8 mouse cellular contexts compared by ENCODE assay signal in the genomic region with DNA sequence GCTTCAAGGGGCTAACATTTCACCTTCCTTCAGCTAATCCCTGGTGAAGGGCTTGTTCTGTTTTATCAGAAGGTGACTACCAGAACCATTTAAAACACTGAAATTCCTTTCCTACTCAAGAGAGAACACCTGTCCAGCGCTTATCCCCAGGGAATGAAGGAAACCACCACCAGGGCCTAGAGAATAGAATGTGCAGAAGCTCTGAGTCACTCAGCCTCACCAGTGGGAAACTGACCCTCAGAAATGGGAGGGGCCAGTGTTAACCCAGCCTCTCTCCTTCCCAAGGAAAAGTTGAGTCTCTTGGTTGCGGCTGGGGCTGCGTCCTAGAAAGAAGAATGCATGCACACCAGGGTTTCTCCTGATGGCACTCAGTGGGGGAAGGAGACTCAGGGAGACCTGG. TPM values are rescaled to one million over a fixed set of nuclear protein-coding genes. Genes with fewer than 3 reads are reported as not detected.
A peak's percentile ranks its signal among the peaks of the same experiment; 100 is the strongest.
DNase-seq lines count a peak whose midpoint lies in the region; ATAC-seq and TF ChIP-seq lines count a peak whose summit lies in the region.

No protein-coding gene starts in this region.

- no peak for DNase-seq in left cerebral cortex, adult 2 months (ENCODE audit: extremely low spot score in 1 of 2, low spot score in 2 of 2)
- no peak for DNase-seq in left cerebral cortex, adult 11 months (ENCODE audit: low spot score)
- DNase-seq in adrenal gland, postnatal 14 days = peak; percentile 64
- no peak for DNase-seq in hindbrain, embryonic 11.5 days (ENCODE audit: low spot score)
- DNase-seq in midbrain, postnatal 0 days (ENCODE audit: low spot score) = no peak
- DNase-seq in T-cell, adult 2 months (ENCODE audit: low spot score) = no peak
- no peak for DNase-seq in left cerebral cortex, adult 18-20 months (ENCODE audit: low spot score in 2 of 2)

- intact Hi-C loops in left cerebral cortex, adult 2 months (cut with DNase I) = no loop called here

- TF ChIP-seq CTCF in left cerebral cortex, adult 2 months (IDR thresholded peaks at IDR 0.05) = no peak
- TF ChIP-seq CTCF in midbrain, postnatal 0 days (IDR thresholded peaks at IDR 0.05) = no peak

- no peak overlapping the region for H3K27ac ChIP-seq in left cerebral cortex, adult 2 months
- no peak overlapping the region for H3K27ac ChIP-seq in hindbrain, embryonic 11.5 days (ENCODE audit: low read depth, low read length)
- H3K27ac ChIP-seq in midbrain, postnatal 0 days (ENCODE audit: low read depth, low read length) = no peak overlapping the region

- ATAC-seq in hindbrain, embryonic 11.5 days (ENCODE audit: low FRiP score) = no peak
- no peak for ATAC-seq in midbrain, postnatal 0 days (ENCODE audit: low FRiP score)
- no peak for ATAC-seq in erythroblast, adult 5-6 weeks (replicated peaks; ENCODE audit: low FRiP score, poor library complexity, severe bottlenecking)

- no peaks in the 10 kb centered on the region for H3K27me3 ChIP-seq in hindbrain, embryonic 11.5 days (ENCODE audit: control insufficient read depth, insufficient read depth, low read length)
- no peaks in the 10 kb centered on the region for H3K27me3 ChIP-seq in midbrain, postnatal 0 days (ENCODE audit: insufficient read depth, low read length)

- H3K9me3 ChIP-seq in hindbrain, embryonic 11.5 days (ENCODE audit: control insufficient read depth, low read length) = no peaks in the 10 kb centered on the region
- no peaks in the 10 kb centered on the region for H3K9me3 ChIP-seq in midbrain, postnatal 0 days (ENCODE audit: low read length)

- peak overlapping the region; percentile 94 for H3K4me2 ChIP-seq in hindbrain, embryonic 11.5 days (replicated peaks; ENCODE audit: low read depth, low read length)
- H3K4me2 ChIP-seq in midbrain, postnatal 0 days (ENCODE audit: low read depth, low read length, poor library complexity, severe bottlenecking) = peak overlapping the region; percentile 98

- 0 out of 2 replicates have a peak overlapping the region, but pooled peaks have one; percentile 4 for H3K4me3 ChIP-seq in left cerebral cortex, adult 2 months
- H3K4me3 ChIP-seq in hindbrain, embryonic 11.5 days (ENCODE audit: low read depth, low read length) = no peak overlapping the region
- no peak overlapping the region for H3K4me3 ChIP-seq in midbrain, postnatal 0 days (ENCODE audit: low read depth, low read length)

- peaks cover 15% of the 10 kb centered on the region for H3K4me1 ChIP-seq in hindbrain, embryonic 11.5 days (replicated peaks; ENCODE audit: control insufficient read depth, insufficient read depth, low read length)
- H3K4me1 ChIP-seq in midbrain, postnatal 0 days (ENCODE audit: insufficient read depth, low read length) = peaks cover 22% of the 10 kb centered on the region; the same call in 1 of the 2 replicates

- no peaks in the 10 kb centered on the region for H3K36me3 ChIP-seq in hindbrain, embryonic 11.5 days (ENCODE audit: control insufficient read depth, insufficient read depth, low read length)
- no peaks in the 10 kb centered on the region for H3K36me3 ChIP-seq in midbrain, postnatal 0 days (ENCODE audit: insufficient read depth, low read length)

- 0 out of 2 replicates have a peak overlapping the region, but pooled peaks have one; percentile 28 for H3K9ac ChIP-seq in hindbrain, embryonic 11.5 days (ENCODE audit: low read depth, low read length)
- H3K9ac ChIP-seq in midbrain, postnatal 0 days (replicated peaks; ENCODE audit: low read length, poor library complexity, severe bottlenecking) = no peak overlapping the region

- 53% methylated on average over 3 of the region's 3 CpGs for WGBS in hindbrain, embryonic 11.5 days
- WGBS in midbrain, postnatal 0 days = 63% methylated on average over 3 of the region's 3 CpGs

RNA-seq across cellular contexts. Expression of gene Agap3, which starts 3.1 kb away (rescaled TPM):
- total RNA-seq in left cerebral cortex, adult 2 months (2021) = 100 to 1,000 TPM; 527 to 560 TPM
- 64.0 and 72.0 TPM in 2 replicates for total RNA-seq in adrenal gland, postnatal 14 days (2021)
- 38.8 and 50.1 TPM in 2 replicates for polyA plus RNA-seq in hindbrain, embryonic 11.5 days (2014; fragmentation: Nextera tagmentation; extraction: Ambion mirVana)
- 239 and 282 TPM in 2 replicates for total RNA-seq in midbrain, postnatal 0 days (2014; rRNA removed)
- 116 and 120 TPM in 2 replicates for polyA plus RNA-seq in midbrain, postnatal 0 days (2015; fragmentation: Nextera tagmentation; extraction: Ambion mirVana)
- 1.0 and 3.5 TPM in 2 replicates for total RNA-seq in erythroblast, adult 5-6 weeks (2015; ENCODE audit: low replicate concordance)
- 10.5 and 14.5 TPM in 2 replicates for total RNA-seq in erythroblast, adult 5-6 weeks (2017; ENCODE audit: low replicate concordance)
- total RNA-seq in left cerebral cortex, adult 18-20 months (2021) = 100 to 1,000 TPM; 517 to 575 TPM

RNA-seq across cellular contexts. Expression of gene Tmub1, which starts 7.4 kb away (rescaled TPM):
- total RNA-seq in left cerebral cortex, adult 2 months (2021) = 10 to 100 TPM; 26.1 to 28.7 TPM
- total RNA-seq in adrenal gland, postnatal 14 days (2021) = 8.6 and 10.6 TPM in 2 replicates
- polyA plus RNA-seq in hindbrain, embryonic 11.5 days (2014; fragmentation: Nextera tagmentation; extraction: Ambion mirVana) = 30.0 and 33.6 TPM in 2 replicates
- 52.1 and 91.5 TPM in 2 replicates for total RNA-seq in midbrain, postnatal 0 days (2014; rRNA removed)
- 65.3 and 65.5 TPM in 2 replicates for polyA plus RNA-seq in midbrain, postnatal 0 days (2015; fragmentation: Nextera tagmentation; extraction: Ambion mirVana)
- total RNA-seq in erythroblast, adult 5-6 weeks (2015; ENCODE audit: low replicate concordance) = 2.9 and 3.7 TPM in 2 replicates
- total RNA-seq in erythroblast, adult 5-6 weeks (2017; ENCODE audit: low replicate concordance) = 2.0 and 4.3 TPM in 2 replicates
- 10 to 100 TPM; 27.2 to 27.3 TPM for total RNA-seq in left cerebral cortex, adult 18-20 months (2021)

RNA-seq across cellular contexts. Expression of gene Fastk, which starts 10.0 kb away (rescaled TPM):
- 100 to 1,000 TPM; 128 to 134 TPM for total RNA-seq in left cerebral cortex, adult 2 months (2021)
- total RNA-seq in adrenal gland, postnatal 14 days (2021) = 113 and 122 TPM in 2 replicates
- polyA plus RNA-seq in hindbrain, embryonic 11.5 days (2014; fragmentation: Nextera tagmentation; extraction: Ambion mirVana) = 86.7 and 88.5 TPM in 2 replicates
- 139 and 174 TPM in 2 replicates for total RNA-seq in midbrain, postnatal 0 days (2014; rRNA removed)
- 97.9 and 109 TPM in 2 replicates for polyA plus RNA-seq in midbrain, postnatal 0 days (2015; fragmentation: Nextera tagmentation; extraction: Ambion mirVana)
- 9.2 and 25.1 TPM in 2 replicates for total RNA-seq in erythroblast, adult 5-6 weeks (2015; ENCODE audit: low replicate concordance)
- 4.3 and 9.1 TPM in 2 replicates for total RNA-seq in erythroblast, adult 5-6 weeks (2017; ENCODE audit: low replicate concordance)
- total RNA-seq in left cerebral cortex, adult 18-20 months (2021) = 100 to 1,000 TPM; 108 to 131 TPM

RNA-seq across cellular contexts. Expression of gene Slc4a2, which starts 31.4 kb away (rescaled TPM):
- total RNA-seq in left cerebral cortex, adult 2 months (2021) = 10 to 100 TPM; 31.0 to 33.8 TPM
- 57.6 and 60.5 TPM in 2 replicates for total RNA-seq in adrenal gland, postnatal 14 days (2021)
- polyA plus RNA-seq in hindbrain, embryonic 11.5 days (2014; fragmentation: Nextera tagmentation; extraction: Ambion mirVana) = 14.3 and 17.9 TPM in 2 replicates
- 35.7 and 42.1 TPM in 2 replicates for total RNA-seq in midbrain, postnatal 0 days (2014; rRNA removed)
- polyA plus RNA-seq in midbrain, postnatal 0 days (2015; fragmentation: Nextera tagmentation; extraction: Ambion mirVana) = 11.5 and 11.8 TPM in 2 replicates
- 1.7 and 16.1 TPM in 2 replicates for total RNA-seq in erythroblast, adult 5-6 weeks (2015; ENCODE audit: low replicate concordance)
- total RNA-seq in erythroblast, adult 5-6 weeks (2017; ENCODE audit: low replicate concordance) = 6.3 and 15.9 TPM in 2 replicates
- 10 to 100 TPM; 28.9 to 31.0 TPM for total RNA-seq in left cerebral cortex, adult 18-20 months (2021)

RNA-seq across cellular contexts. Expression of gene Cdk5, which starts 31.7 kb away (rescaled TPM):
- total RNA-seq in left cerebral cortex, adult 2 months (2021) = 100 to 1,000 TPM; 118 to 129 TPM
- 38.5 and 38.7 TPM in 2 replicates for total RNA-seq in adrenal gland, postnatal 14 days (2021)
- polyA plus RNA-seq in hindbrain, embryonic 11.5 days (2014; fragmentation: Nextera tagmentation; extraction: Ambion mirVana) = 56.3 and 62.4 TPM in 2 replicates
- total RNA-seq in midbrain, postnatal 0 days (2014; rRNA removed) = 96.5 and 104 TPM in 2 replicates
- polyA plus RNA-seq in midbrain, postnatal 0 days (2015; fragmentation: Nextera tagmentation; extraction: Ambion mirVana) = 168 and 182 TPM in 2 replicates
- 0.58 and 4.2 TPM in 2 replicates for total RNA-seq in erythroblast, adult 5-6 weeks (2015; ENCODE audit: low replicate concordance)
- total RNA-seq in erythroblast, adult 5-6 weeks (2017; ENCODE audit: low replicate concordance) = 2.5 and 3.5 TPM in 2 replicates
- 100 to 1,000 TPM; 128 to 129 TPM for total RNA-seq in left cerebral cortex, adult 18-20 months (2021)
